Mouse (Mus musculus) erythroblast, embryonic 14.5 days (primary cell): ENCODE measurements around the gene Drd2.

Experiments used
- GATA1 ChIP-seq: IDR thresholded peaks from 2 replicates; pipeline ENCODE4 v1.6.1; 2012; ENCODE audit warnings: low read length, inconsistent platforms, mixed read lengths
- TAL1 ChIP-seq: IDR thresholded peaks from 3 replicates; pipeline ENCODE4 v1.6.1; 2012; ENCODE audit warnings: low read length, inconsistent platforms, mixed read lengths

DNA sequence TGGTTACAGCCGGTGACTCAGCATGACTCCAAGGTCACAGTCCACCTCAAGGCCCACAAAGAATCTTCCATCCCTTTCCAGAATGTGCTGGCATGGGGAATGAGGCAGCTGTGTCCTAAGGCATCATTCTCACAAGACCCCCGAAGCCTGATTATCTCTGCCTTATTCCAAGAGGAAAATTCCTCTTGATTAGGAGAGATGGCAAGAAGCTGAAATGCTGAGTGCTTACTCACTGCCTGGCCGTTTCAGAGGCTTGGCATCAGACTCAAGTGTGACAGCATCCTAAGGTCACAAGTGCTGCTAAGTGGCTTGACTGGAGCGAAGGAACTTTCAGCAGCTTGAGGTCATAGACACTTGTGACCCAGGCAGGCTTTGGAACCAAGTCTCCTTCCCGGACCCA, 70.2 kb downstream of the Drd2 start:
- no peak for TF ChIP-seq TAL1
- TF ChIP-seq GATA1, result no peak
